Mouse (Mus musculus): ENCODE results near the gene Agbl5.

GRCm38 (mm10) chr5:30874365-30874764 lies 14.1 kb upstream of the Agbl5 start:
- TF ChIP-seq CTCF (IDR thresholded peaks at IDR 0.05; ENCODE audit: low read depth, low read length) (no peak), POLR2A (IDR thresholded peaks at IDR 0.05; ENCODE audit: borderline replicate concordance, low read depth, low read length) (no peak)
